Mouse (Mus musculus) ES-Bruce4 (cell line): ENCODE results near the gene B3galnt1.

Source experiments
- CTCF ChIP-seq: IDR thresholded peaks from one replicate; pipeline ENCODE4 v1.8.1; 2011; ENCODE audit warnings: low read depth, low read length
- EP300 ChIP-seq: IDR thresholded peaks from 2 replicates; pipeline ENCODE4 v1.6.1; 2011; ENCODE audit warnings: low read depth, low read length; ENCODE audit not compliant: insufficient read depth

- TF ChIP-seq EP300 (no peak), CTCF (no peak)
Measured at GRCm38 (mm10) chr3:69575577-69575976, 23.2 kb downstream of the B3galnt1 start.
